Mouse (Mus musculus): Measurements from ENCODE around the gene Gen1. TPM values are rescaled to one million over a fixed set of nuclear protein-coding genes. Genes with fewer than 3 reads are reported as not detected.

Gen1 gene
- total and polyA plus RNA-seq, 3 experiments: 13.3 to 70.2 (median 36.2) TPM

GRCm38 (mm10) chr12:11267030-11267429 is 1.4 kb upstream of the Gen1 start:
- Histone ChIP-seq H3K4me1 (ENCODE audit: insufficient read depth, low read depth, low read length) (peaks cover 12% of the 10 kb centered on the region), H3K27me3 (ENCODE audit: insufficient read depth, low read length) (no peaks in the 10 kb centered on the region), H3K4me3 (ENCODE audit: low read depth, low read length) (peak overlapping the region; percentile 91), H3K9me3 (replicated peaks) (no peaks in the 10 kb centered on the region), H3K36me3 (replicated peaks) (peaks cover 14% of the 10 kb centered on the region)
- TF ChIP-seq POLR2AphosphoS5 (IDR thresholded peaks at IDR 0.05; ENCODE audit: insufficient replicate concordance, low read depth, low read length) (no peak), GATA1 (IDR thresholded peaks at IDR 0.05; ENCODE audit: borderline replicate concordance, low read length) (no peak), GATA2 (IDR thresholded peaks at IDR 0.05; ENCODE audit: borderline replicate concordance, low read depth, low read length) (no peak), CTCF (IDR thresholded peaks at IDR 0.05; ENCODE audit: low read depth, low read length) (no peak), TAL1 (conservative IDR thresholded peaks at IDR 0.05; ENCODE audit: low read depth, low read length) (no peak)
- DNase-seq (ENCODE audit: low spot score) (no peak), ATAC-seq (ENCODE audit: extremely low read depth, insufficient number of reproducible peaks, low FRiP score, poor library complexity, severe bottlenecking) (no peak)

DNA sequence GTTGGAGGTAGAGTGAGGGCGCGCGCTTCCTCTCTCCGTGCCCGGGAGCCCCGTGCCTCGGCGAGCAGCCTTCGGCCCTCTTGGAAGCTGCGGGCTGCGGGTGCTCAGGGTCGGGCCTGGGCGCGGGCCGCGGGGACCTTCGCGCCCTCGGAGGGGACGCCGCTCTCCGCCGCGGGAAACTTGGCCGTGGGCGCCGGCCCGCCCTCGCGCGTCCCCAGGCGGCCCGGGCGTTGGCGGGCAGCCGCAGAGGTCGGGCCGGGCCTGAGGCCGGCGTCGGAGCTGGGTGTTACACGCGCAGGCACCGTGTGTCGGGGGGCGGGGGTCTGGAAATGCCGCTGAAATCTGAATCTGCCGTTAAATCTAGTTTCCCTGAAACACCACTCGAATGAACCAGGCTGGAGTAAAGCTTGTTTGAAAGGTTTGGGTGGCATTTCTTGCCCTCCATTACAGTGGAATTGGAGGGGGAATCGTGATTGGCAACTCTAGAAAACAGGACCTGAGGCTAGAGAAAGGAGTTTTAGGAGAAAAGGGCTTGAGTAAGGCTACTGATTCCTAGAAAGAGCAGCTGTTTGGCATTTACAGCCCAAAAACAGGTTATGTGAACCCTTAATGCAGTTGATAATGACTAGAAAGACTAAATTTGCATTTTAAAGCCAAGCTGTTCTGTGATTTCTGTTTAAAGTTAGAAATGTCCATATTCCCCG is 833 bp upstream of the Gen1 start:
- Histone ChIP-seq H3K4me3 (ENCODE audit: low read depth, low read length) (peak overlapping the region; percentile 91), H3K4me1 (ENCODE audit: insufficient read depth, low read depth, low read length) (peaks cover 12% of the 10 kb centered on the region), H3K36me3 (replicated peaks) (peaks cover 15% of the 10 kb centered on the region), H3K27me3 (ENCODE audit: insufficient read depth, low read length) (no peaks in the 10 kb centered on the region), H3K9me3 (replicated peaks) (no peaks in the 10 kb centered on the region)
- DNase-seq (ENCODE audit: low spot score): peak; percentile 9
- no peak for ATAC-seq (ENCODE audit: extremely low read depth, insufficient number of reproducible peaks, low FRiP score, poor library complexity, severe bottlenecking)
- TF ChIP-seq POLR2AphosphoS5 (IDR thresholded peaks at IDR 0.05; ENCODE audit: insufficient replicate concordance, low read depth, low read length): no peak
- no peak for TF ChIP-seq GATA2 (IDR thresholded peaks at IDR 0.05; ENCODE audit: borderline replicate concordance, low read depth, low read length)
- no peak for TF ChIP-seq CTCF (IDR thresholded peaks at IDR 0.05; ENCODE audit: low read depth, low read length)
- TF ChIP-seq TAL1 (conservative IDR thresholded peaks at IDR 0.05; ENCODE audit: low read depth, low read length): no peak
- no peak for TF ChIP-seq GATA1 (IDR thresholded peaks at IDR 0.05; ENCODE audit: borderline replicate concordance, low read length)

- DNase-seq (ENCODE audit: low spot score) (no peak), ATAC-seq (ENCODE audit: extremely low read depth, insufficient number of reproducible peaks, low FRiP score, poor library complexity, severe bottlenecking) (no peak)
- peaks cover 12% of the 10 kb centered on the region for H3K4me1 ChIP-seq (ENCODE audit: insufficient read depth, low read depth, low read length)
- H3K27me3 ChIP-seq (ENCODE audit: insufficient read depth, low read length): no peaks in the 10 kb centered on the region
- TF ChIP-seq CTCF (IDR thresholded peaks at IDR 0.05; ENCODE audit: low read depth, low read length) (no peak), GATA2 (IDR thresholded peaks at IDR 0.05; ENCODE audit: borderline replicate concordance, low read depth, low read length) (no peak), TAL1 (conservative IDR thresholded peaks at IDR 0.05; ENCODE audit: low read depth, low read length) (no peak), GATA1 (IDR thresholded peaks at IDR 0.05; ENCODE audit: borderline replicate concordance, low read length) (no peak), POLR2AphosphoS5 (IDR thresholded peaks at IDR 0.05; ENCODE audit: insufficient replicate concordance, low read depth, low read length) (no peak)
- peak overlapping the region; percentile 91 for H3K4me3 ChIP-seq (ENCODE audit: low read depth, low read length)
- H3K36me3 ChIP-seq (replicated peaks): peaks cover 22% of the 10 kb centered on the region
- no peaks in the 10 kb centered on the region for H3K9me3 ChIP-seq (replicated peaks)
Observed at GRCm38 (mm10) chr12:11264895-11265294, 706 bp downstream of the Gen1 start.

DNA sequence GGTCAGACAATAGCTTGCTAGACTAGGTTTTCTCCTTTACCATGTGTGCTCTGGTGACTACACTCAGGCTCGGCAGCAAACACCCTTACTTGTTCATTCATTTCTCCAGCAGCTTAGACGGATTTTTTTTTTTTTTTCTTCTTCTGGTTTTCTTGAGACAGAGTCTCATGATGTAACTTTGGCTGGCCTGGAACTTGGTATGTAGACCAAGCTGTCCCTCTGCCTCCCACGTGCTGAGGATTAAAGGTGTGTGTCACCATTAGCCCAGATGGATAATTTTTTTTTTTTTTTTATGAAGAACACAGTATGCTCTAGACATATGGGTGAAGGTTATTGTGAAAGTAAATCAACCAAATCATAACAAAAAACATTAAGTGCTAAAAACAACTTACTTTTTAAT is 15.3 kb downstream of the Gen1 start:
- Histone ChIP-seq H3K27me3 (ENCODE audit: insufficient read depth, low read length) (no peaks in the 10 kb centered on the region), H3K9me3 (replicated peaks) (no peaks in the 10 kb centered on the region), H3K4me3 (ENCODE audit: low read depth, low read length) (no peak overlapping the region), H3K36me3 (replicated peaks) (peaks cover 68% of the 10 kb centered on the region), H3K4me1 (ENCODE audit: insufficient read depth, low read depth, low read length) (no peaks in the 10 kb centered on the region)
- ATAC-seq (ENCODE audit: extremely low read depth, insufficient number of reproducible peaks, low FRiP score, poor library complexity, severe bottlenecking) (no peak), DNase-seq (ENCODE audit: low spot score) (no peak)
- TF ChIP-seq TAL1 (conservative IDR thresholded peaks at IDR 0.05; ENCODE audit: low read depth, low read length) (no peak), POLR2AphosphoS5 (IDR thresholded peaks at IDR 0.05; ENCODE audit: insufficient replicate concordance, low read depth, low read length) (no peak), CTCF (IDR thresholded peaks at IDR 0.05; ENCODE audit: low read depth, low read length) (no peak), GATA2 (IDR thresholded peaks at IDR 0.05; ENCODE audit: borderline replicate concordance, low read depth, low read length) (no peak), GATA1 (IDR thresholded peaks at IDR 0.05; ENCODE audit: borderline replicate concordance, low read length) (no peak)

DNA sequence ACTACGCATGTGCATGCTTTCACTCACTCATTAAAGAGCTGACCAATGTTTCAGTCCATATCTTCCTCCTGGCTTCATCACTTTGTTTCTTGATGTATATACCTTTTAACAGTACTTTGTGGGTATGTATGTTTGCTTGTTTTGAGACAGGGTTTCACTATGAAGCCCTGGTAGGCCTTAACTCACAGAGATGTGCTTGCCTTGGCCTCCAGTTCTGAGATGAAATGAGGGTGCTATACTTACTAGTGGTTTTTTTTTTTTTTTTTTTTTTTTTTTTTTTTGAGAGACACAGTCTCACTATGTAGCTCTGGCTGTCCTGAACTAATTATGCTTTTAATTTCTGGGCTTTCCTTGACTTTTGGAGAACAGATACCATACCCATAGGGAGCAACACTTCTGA is 18.1 kb downstream of the Gen1 start:
- Histone ChIP-seq H3K9me3 (replicated peaks) (no peaks in the 10 kb centered on the region), H3K4me1 (ENCODE audit: insufficient read depth, low read depth, low read length) (no peaks in the 10 kb centered on the region), H3K36me3 (replicated peaks) (peaks cover 70% of the 10 kb centered on the region), H3K4me3 (ENCODE audit: low read depth, low read length) (no peak overlapping the region), H3K27me3 (ENCODE audit: insufficient read depth, low read length) (no peaks in the 10 kb centered on the region)
- TF ChIP-seq CTCF (IDR thresholded peaks at IDR 0.05; ENCODE audit: low read depth, low read length) (no peak), TAL1 (conservative IDR thresholded peaks at IDR 0.05; ENCODE audit: low read depth, low read length) (no peak), GATA1 (IDR thresholded peaks at IDR 0.05; ENCODE audit: borderline replicate concordance, low read length) (no peak), GATA2 (IDR thresholded peaks at IDR 0.05; ENCODE audit: borderline replicate concordance, low read depth, low read length) (no peak), POLR2AphosphoS5 (IDR thresholded peaks at IDR 0.05; ENCODE audit: insufficient replicate concordance, low read depth, low read length) (no peak)
- no peak for DNase-seq (ENCODE audit: low spot score)
- no peak for ATAC-seq (ENCODE audit: extremely low read depth, insufficient number of reproducible peaks, low FRiP score, poor library complexity, severe bottlenecking)

DNA sequence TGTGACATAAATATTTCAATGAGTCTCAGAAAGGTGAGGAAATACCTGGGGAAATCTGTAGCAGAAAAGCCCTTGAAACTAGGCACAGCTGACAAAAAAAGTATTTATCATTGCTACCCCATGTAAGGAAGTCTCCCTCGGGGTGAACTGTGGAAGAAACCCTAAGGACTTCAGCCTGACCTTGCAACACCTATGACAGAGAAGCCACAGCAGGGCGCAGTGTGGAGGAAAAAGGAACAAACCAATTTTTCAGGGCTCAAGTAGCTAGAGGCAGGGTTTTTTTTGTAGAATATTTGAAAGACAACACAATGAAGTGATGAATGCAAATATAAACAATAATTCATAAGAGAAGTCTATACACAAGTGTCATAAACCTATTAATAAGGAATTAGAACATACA is 29.6 kb downstream of the Gen1 start:
- no peak for ATAC-seq (ENCODE audit: extremely low read depth, insufficient number of reproducible peaks, low FRiP score, poor library complexity, severe bottlenecking)
- H3K9me3 ChIP-seq (replicated peaks): no peaks in the 10 kb centered on the region
- no peak for DNase-seq (ENCODE audit: low spot score)
- no peaks in the 10 kb centered on the region for H3K4me1 ChIP-seq (ENCODE audit: insufficient read depth, low read depth, low read length)
- no peaks in the 10 kb centered on the region for H3K36me3 ChIP-seq (replicated peaks)
- H3K27me3 ChIP-seq (ENCODE audit: insufficient read depth, low read length): no peaks in the 10 kb centered on the region
- H3K4me3 ChIP-seq (ENCODE audit: low read depth, low read length): no peak overlapping the region
- no peak for TF ChIP-seq POLR2AphosphoS5 (IDR thresholded peaks at IDR 0.05; ENCODE audit: insufficient replicate concordance, low read depth, low read length)
- TF ChIP-seq TAL1 (conservative IDR thresholded peaks at IDR 0.05; ENCODE audit: low read depth, low read length): no peak
- no peak for TF ChIP-seq CTCF (IDR thresholded peaks at IDR 0.05; ENCODE audit: low read depth, low read length)
- no peak for TF ChIP-seq GATA2 (IDR thresholded peaks at IDR 0.05; ENCODE audit: borderline replicate concordance, low read depth, low read length)
- no peak for TF ChIP-seq GATA1 (IDR thresholded peaks at IDR 0.05; ENCODE audit: borderline replicate concordance, low read length)
